Mouse (Mus musculus): Measurements from ENCODE around the gene Strn.
A peak's percentile ranks its signal among the peaks of the same experiment; 100 is the strongest.

The Strn gene

GRCm38 (mm10) chr17:78737096-78737495 lies at the start of gene Strn:
TSS of gene Strn (minus strand) at chr17:78737196.
- DNase-seq (ENCODE audit: low read depth, low spot score), result no peak

- no peak for DNase-seq (ENCODE audit: low read depth, low spot score)
These were observed 41.8 kb upstream of the Strn start for GRCm38 (mm10) chr17:78778765-78779164.

- no peak for DNase-seq (ENCODE audit: low read depth, low spot score)
These were observed 35.3 kb upstream of the Strn start for GRCm38 (mm10) chr17:78772317-78772716.

GRCm38 (mm10) chr17:78770932-78771331 lies 33.9 kb upstream of the Strn start:
- no peak for DNase-seq (ENCODE audit: low read depth, low spot score)

- DNase-seq (ENCODE audit: low read depth, low spot score), result no peak
These were observed 32.3 kb upstream of the Strn start for GRCm38 (mm10) chr17:78769341-78769740.

GRCm38 (mm10) chr17:78768937-78769336 lies 31.9 kb upstream of the Strn start:
- no peak for DNase-seq (ENCODE audit: low read depth, low spot score)

- DNase-seq (ENCODE audit: low read depth, low spot score), result no peak
These were observed 30.6 kb upstream of the Strn start for GRCm38 (mm10) chr17:78767546-78767945.

- no peak for DNase-seq (ENCODE audit: low read depth, low spot score)
These were observed 29.1 kb upstream of the Strn start for GRCm38 (mm10) chr17:78766084-78766483.

- no peak for DNase-seq (ENCODE audit: low read depth, low spot score)
These were observed 26.3 kb upstream of the Strn start for GRCm38 (mm10) chr17:78763272-78763671.

GRCm38 (mm10) chr17:78752938-78753655 lies 16.1 kb upstream of the Strn start:
- no peak for DNase-seq (ENCODE audit: low read depth, low spot score)

- DNase-seq (ENCODE audit: low read depth, low spot score), result no peak
These were observed 15.1 kb upstream of the Strn start for GRCm38 (mm10) chr17:78752064-78752463.

GRCm38 (mm10) chr17:78748440-78748839 lies 11.4 kb upstream of the Strn start:
- no peak for DNase-seq (ENCODE audit: low read depth, low spot score)

GRCm38 (mm10) chr17:78738416-78738815 lies 1.4 kb upstream of the Strn start:
- no peak for DNase-seq (ENCODE audit: low read depth, low spot score)

GRCm38 (mm10) chr17:78737771-78738170 lies 775 bp upstream of the Strn start:
- no peak for DNase-seq (ENCODE audit: low read depth, low spot score)

GRCm38 (mm10) chr17:78736473-78736988 lies 465 bp downstream of the Strn start:
- peak; percentile 95 for DNase-seq (ENCODE audit: low read depth, low spot score)

- DNase-seq (ENCODE audit: low read depth, low spot score), result peak; percentile 81
These were observed 1.1 kb downstream of the Strn start for GRCm38 (mm10) chr17:78735731-78736472.

- DNase-seq (ENCODE audit: low read depth, low spot score), result peak; percentile 40
These were observed 2.2 kb downstream of the Strn start for GRCm38 (mm10) chr17:78734806-78735205.

- DNase-seq (ENCODE audit: low read depth, low spot score), result no peak
These were observed 4.9 kb downstream of the Strn start for GRCm38 (mm10) chr17:78732056-78732455.

GRCm38 (mm10) chr17:78726746-78727449 lies 10.1 kb downstream of the Strn start:
- DNase-seq (ENCODE audit: low read depth, low spot score), result peak; percentile 69

- DNase-seq (ENCODE audit: low read depth, low spot score), result no peak
These were observed 12.4 kb downstream of the Strn start for GRCm38 (mm10) chr17:78724461-78725055.

GRCm38 (mm10) chr17:78721690-78722089 lies 15.3 kb downstream of the Strn start:
- DNase-seq (ENCODE audit: low read depth, low spot score), result no peak

GRCm38 (mm10) chr17:78719086-78719485 lies 17.9 kb downstream of the Strn start:
- no peak for DNase-seq (ENCODE audit: low read depth, low spot score)

All from R1 (cell line).